ENCODE assay signal across 8 mouse cellular contexts in the genomic region with DNA sequence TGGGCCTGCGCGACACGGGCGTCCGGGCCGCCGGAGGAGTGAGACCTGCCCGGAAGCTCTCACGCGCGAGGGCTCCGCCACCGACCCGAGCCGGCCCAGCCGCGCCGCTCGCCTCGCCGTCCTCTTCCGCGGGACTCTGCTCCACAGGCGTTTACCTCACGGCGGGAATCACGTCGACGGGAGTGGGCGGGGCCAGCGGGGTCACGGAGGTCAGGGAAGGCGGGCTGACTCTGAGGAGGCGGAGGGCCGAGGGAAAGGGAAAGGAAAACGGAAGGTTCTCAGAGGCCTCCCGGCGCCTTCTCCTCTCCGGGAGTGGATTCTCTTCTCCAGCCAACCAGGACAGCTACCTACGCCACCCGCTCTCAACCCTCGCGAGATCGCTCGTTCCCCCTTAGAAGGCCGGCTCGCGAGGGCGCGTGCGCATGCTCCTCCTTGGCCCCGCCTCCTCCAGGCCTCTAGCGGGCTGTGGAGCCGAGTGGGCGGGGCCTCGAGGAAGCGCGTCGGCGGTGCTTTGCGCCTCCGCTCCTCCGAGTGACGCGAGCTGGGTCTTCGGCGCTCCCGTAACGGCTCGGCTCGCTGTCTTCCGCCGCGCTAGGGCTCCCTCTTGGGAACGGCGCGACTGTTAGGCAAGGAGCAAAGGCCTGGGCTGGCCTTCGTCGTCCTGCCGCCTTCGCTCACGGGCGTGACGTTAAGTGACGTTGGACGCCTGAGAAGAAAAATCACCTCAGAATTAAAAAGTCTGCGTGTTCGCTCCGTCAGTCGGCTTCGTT. TPM values are rescaled to one million over a fixed set of nuclear protein-coding genes. Genes with fewer than 3 reads are reported as not detected.
DNase-seq lines count a peak whose midpoint lies in the region; ATAC-seq and TF ChIP-seq lines count a peak whose summit lies in the region.
"Not testable (repeated sequence)": the region's sequence is repeated elsewhere in the genome, so short reads cannot be mapped to it uniquely, and the experiment has no call there.

A gene (minus strand): TSS at position 343 of the 770 bp plus-strand sequence.

- H3K9ac ChIP-seq in embryonic facial prominence, embryonic 15.5 days: peak within 1 kb of the TSS; percentile 91
- peak within 1 kb of the TSS; percentile 95 for H3K9ac ChIP-seq in kidney, embryonic 14.5 days (ENCODE audit: low read depth, low read length)
- H3K9ac ChIP-seq in limb, embryonic 14.5 days (ENCODE audit: low read depth, low read length, severe bottlenecking): peak within 1 kb of the TSS; percentile 86
- H3K9ac ChIP-seq in midbrain, embryonic 16.5 days (ENCODE audit: low read depth, low read length): peak within 1 kb of the TSS; percentile 87

- H3K27me3 ChIP-seq in embryonic facial prominence, embryonic 15.5 days; kidney, embryonic 14.5 days (ENCODE audit: control insufficient read depth, insufficient read depth, low read length); limb, embryonic 14.5 days (ENCODE audit: control insufficient read depth, insufficient read depth, low read length); midbrain, embryonic 16.5 days (ENCODE audit: control insufficient read depth, insufficient read depth, low read depth, low read length); spleen, adult 2 months (ENCODE audit: control insufficient read depth, insufficient read depth, low read length): not testable (repeated sequence)

- WGBS in embryonic facial prominence, embryonic 15.5 days: under 1% methylated on average over 86 of the region's 91 CpGs
- WGBS in kidney, embryonic 14.5 days: 2% methylated on average over 67 of the region's 91 CpGs
- 3% methylated on average over 55 of the region's 91 CpGs for WGBS in limb, embryonic 14.5 days
- whole genome bisulfite sequencing in midbrain, embryonic 16.5 days: 1% methylated on average over 75 of the region's 91 CpGs
- 2% methylated on average over 80 of the region's 91 CpGs for WGBS in spleen, adult 2 months

- peak; percentile 93 for ATAC-seq in embryonic facial prominence, embryonic 15.5 days (ENCODE audit: insufficient number of reproducible peaks, low FRiP score, low TSS enrichment, low read depth)
- peak; percentile 96 for ATAC-seq in kidney, embryonic 14.5 days (ENCODE audit: low FRiP score, low TSS enrichment)
- peak; percentile 91 for ATAC-seq in limb, embryonic 14.5 days (ENCODE audit: low FRiP score, low read depth)
- ATAC-seq in midbrain, embryonic 16.5 days: peak; percentile 97

- peak within 1 kb of the TSS; percentile 88 for H3K27ac ChIP-seq in bone marrow macrophage, adult 2 months (ENCODE audit: insufficient read depth, low read depth, low read length)
- peak within 1 kb of the TSS; percentile 99 for H3K27ac ChIP-seq in embryonic facial prominence, embryonic 15.5 days (replicated peaks)
- peak within 1 kb of the TSS; percentile 98 for H3K27ac ChIP-seq in kidney, embryonic 14.5 days (ENCODE audit: low read depth, low read length)
- peak within 1 kb of the TSS; percentile 96 for H3K27ac ChIP-seq in limb, embryonic 14.5 days (replicated peaks; ENCODE audit: low read depth, low read length)
- peak within 1 kb of the TSS; percentile 95 for H3K27ac ChIP-seq in midbrain, embryonic 16.5 days (ENCODE audit: low read length)
- peak within 1 kb of the TSS; percentile 96 for H3K27ac ChIP-seq in spleen, adult 2 months (ENCODE audit: insufficient read depth, low read length)

- not testable (repeated sequence) for TF ChIP-seq POLR2A in bone marrow macrophage, adult 2 months (IDR thresholded peaks at IDR 0.05; ENCODE audit: borderline replicate concordance, low read depth, low read length)
- 0 out of 2 replicates have a peak, but pooled peaks have one; percentile 41 for TF ChIP-seq POLR2A in limb, embryonic 14.5 days (IDR thresholded peaks at IDR 0.05; ENCODE audit: borderline replicate concordance, extremely low read depth, insufficient read depth, insufficient read length)
- peak; percentile 61 for TF ChIP-seq POLR2A in spleen, adult 2 months (IDR thresholded peaks at IDR 0.05; ENCODE audit: low read depth, low read length)

- H3K4me1 ChIP-seq in bone marrow macrophage, adult 2 months (ENCODE audit: control insufficient read depth, insufficient read depth, low read length): peaks cover 15% of the 10 kb centered on the region
- not testable (repeated sequence) for H3K4me1 ChIP-seq in embryonic facial prominence, embryonic 15.5 days; kidney, embryonic 14.5 days (ENCODE audit: control insufficient read depth, insufficient read depth, low read length); limb, embryonic 14.5 days (ENCODE audit: control insufficient read depth, insufficient read depth, low read length); midbrain, embryonic 16.5 days (ENCODE audit: control insufficient read depth, insufficient read depth, low read length); spleen, adult 2 months (ENCODE audit: control insufficient read depth, insufficient read depth, insufficient read length)

- not testable (repeated sequence) for H3K36me3 ChIP-seq in embryonic facial prominence, embryonic 15.5 days; midbrain, embryonic 16.5 days (ENCODE audit: control insufficient read depth, insufficient read depth, low read length); spleen, adult 2 months (ENCODE audit: control insufficient read depth, insufficient read depth, low read length)
- H3K36me3 ChIP-seq in kidney, embryonic 14.5 days (ENCODE audit: control insufficient read depth, insufficient read depth, low read length): peaks cover 16% of the 10 kb centered on the region
- peaks cover 15% of the 10 kb centered on the region for H3K36me3 ChIP-seq in limb, embryonic 14.5 days (ENCODE audit: control insufficient read depth, insufficient read depth, low read length)

- not testable (repeated sequence) for TF ChIP-seq CTCF in bone marrow macrophage, adult 2 months (IDR thresholded peaks at IDR 0.05; ENCODE audit: low read depth, low read length); spleen, adult 2 months (IDR thresholded peaks at IDR 0.05; ENCODE audit: extremely low read depth, insufficient read depth, insufficient read length, insufficient replicate concordance)

- H3K9me3 ChIP-seq in embryonic facial prominence, embryonic 15.5 days (replicated peaks); kidney, embryonic 14.5 days (ENCODE audit: control insufficient read depth, low read length); limb, embryonic 14.5 days (ENCODE audit: control insufficient read depth, low read length); midbrain, embryonic 16.5 days (replicated peaks; ENCODE audit: control insufficient read depth, low read length, poor library complexity, severe bottlenecking): not testable (repeated sequence)

- peak within 1 kb of the TSS; percentile 99 for H3K4me3 ChIP-seq in bone marrow macrophage, adult 2 months (ENCODE audit: insufficient read depth, low read length)
- peak within 1 kb of the TSS; percentile 92 for H3K4me3 ChIP-seq in embryonic facial prominence, embryonic 15.5 days (replicated peaks)
- peak within 1 kb of the TSS; percentile 96 for H3K4me3 ChIP-seq in kidney, embryonic 14.5 days (ENCODE audit: low read length)
- H3K4me3 ChIP-seq in limb, embryonic 14.5 days (replicated peaks; ENCODE audit: low read length): peak within 1 kb of the TSS; percentile 89
- H3K4me3 ChIP-seq in midbrain, embryonic 16.5 days (ENCODE audit: low read depth, low read length): peak within 1 kb of the TSS; percentile 84
- peak within 1 kb of the TSS; percentile 68 for H3K4me3 ChIP-seq in spleen, adult 2 months (ENCODE audit: extremely low read depth, insufficient read depth, insufficient read length)

- DNase-seq in B cell, adult 2 months: peak; percentile 92
- DNase-seq in heart, adult 9 months (ENCODE audit: low spot score in 2 of 2): peak; percentile 96
- peak; percentile 90 for DNase-seq in limb, embryonic 14.5 days (ENCODE audit: low spot score)
- DNase-seq in spleen, adult 2 months (ENCODE audit: low read depth in 1 of 2, low spot score in 2 of 2): peak; percentile 87 to 91

- peak within 1 kb of the TSS; percentile 87 for H3K4me2 ChIP-seq in embryonic facial prominence, embryonic 15.5 days (replicated peaks)
- peak within 1 kb of the TSS; percentile 83 for H3K4me2 ChIP-seq in kidney, embryonic 14.5 days (replicated peaks; ENCODE audit: low read depth, low read length)
- peak within 1 kb of the TSS; percentile 85 for H3K4me2 ChIP-seq in limb, embryonic 14.5 days (replicated peaks; ENCODE audit: low read depth, low read length, severe bottlenecking)
- peak within 1 kb of the TSS; percentile 95 for H3K4me2 ChIP-seq in midbrain, embryonic 16.5 days (ENCODE audit: low read length)

RNA-seq across cellular contexts. Expression of the gene that starts here (rescaled TPM):
- 31.6 and 36.6 TPM in 2 replicates for polyA plus RNA-seq in bone marrow macrophage, adult 2 months (2012; ENCODE audit: insufficient read depth, insufficient read length, missing spikeins)
- 71.2 TPM in 2 replicates for polyA plus RNA-seq in embryonic facial prominence, embryonic 15.5 days (2015; fragmentation: Nextera tagmentation; extraction: Ambion mirVana)
- 60.3 and 113 TPM in 2 replicates for polyA plus RNA-seq in kidney, embryonic 14.5 days (2014; fragmentation: Nextera tagmentation; extraction: Ambion mirVana)
- 19.5 and 24.6 TPM in 2 replicates for polyA plus RNA-seq in limb, embryonic 14.5 days (2012; rRNA removed)
- polyA plus RNA-seq in limb, embryonic 14.5 days (2014; fragmentation: Nextera tagmentation; extraction: Ambion mirVana): 78.1 and 83.1 TPM in 2 replicates
- 32.8 and 43.2 TPM in 2 replicates for polyA plus RNA-seq in midbrain, embryonic 16.5 days (2015; fragmentation: Nextera tagmentation; extraction: Ambion mirVana)
- 5.1 and 10.4 TPM in 2 replicates for polyA plus RNA-seq in spleen, adult 2 months (2012; rRNA removed)

Comparison
In these comparisons a context has a peak if more than half of its experiments do, and no peak if none do; other contexts are left out.
1. Peak in every context shown above with its lines: DNase-seq, ATAC-seq, H3K4me3 ChIP-seq and H3K27ac ChIP-seq.